Mouse (Mus musculus) left cerebral cortex, postnatal 25 days (tissue): Measurements from ENCODE around the gene Gh. TPM values are rescaled to one million over a fixed set of nuclear protein-coding genes. Genes with fewer than 3 reads are reported as not detected.

Experiments
- DNase-seq, 2 experiments: peaks; one replicate each; pipeline ENCODE4 v3.0.0; 2022; ENCODE audit warnings: low spot score in 2 of 2, mixed read lengths in 1 of 2
- intact Hi-C: fragments of 180-260 bp; cut with DNase I; formaldehyde crosslinking; loops from one replicate; pipeline ENCODE4 v1.15.1; 2025
- total RNA-seq, 2 experiments: library from RNA; stranded (reverse); gene quantifications; 2 replicates each; pipeline ENCODE4 v1.2.3; 2021

The Gh gene
- total RNA-seq, 2 experiments from 2014 or later, result not detected

DNA sequence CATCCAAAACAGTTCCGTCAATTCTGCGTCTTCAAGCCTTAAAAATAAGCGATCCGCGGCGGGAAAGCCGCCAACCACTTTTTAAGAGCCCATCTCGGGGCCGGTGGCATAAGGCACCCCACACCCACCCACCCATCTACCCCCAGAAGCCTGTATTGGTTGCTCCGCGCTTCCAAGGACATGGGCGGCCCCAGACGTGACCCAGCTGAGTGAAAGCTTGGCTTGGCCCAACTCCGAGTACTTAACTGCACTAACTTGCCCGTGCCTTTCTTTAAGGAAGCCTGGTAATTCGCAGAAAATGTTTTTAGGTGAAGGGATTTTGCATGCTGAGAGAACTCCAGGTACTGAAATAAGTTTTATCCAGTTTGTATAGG lies 28.4 kb downstream of the Gh start:
- DNase-seq, result no peak

DNA sequence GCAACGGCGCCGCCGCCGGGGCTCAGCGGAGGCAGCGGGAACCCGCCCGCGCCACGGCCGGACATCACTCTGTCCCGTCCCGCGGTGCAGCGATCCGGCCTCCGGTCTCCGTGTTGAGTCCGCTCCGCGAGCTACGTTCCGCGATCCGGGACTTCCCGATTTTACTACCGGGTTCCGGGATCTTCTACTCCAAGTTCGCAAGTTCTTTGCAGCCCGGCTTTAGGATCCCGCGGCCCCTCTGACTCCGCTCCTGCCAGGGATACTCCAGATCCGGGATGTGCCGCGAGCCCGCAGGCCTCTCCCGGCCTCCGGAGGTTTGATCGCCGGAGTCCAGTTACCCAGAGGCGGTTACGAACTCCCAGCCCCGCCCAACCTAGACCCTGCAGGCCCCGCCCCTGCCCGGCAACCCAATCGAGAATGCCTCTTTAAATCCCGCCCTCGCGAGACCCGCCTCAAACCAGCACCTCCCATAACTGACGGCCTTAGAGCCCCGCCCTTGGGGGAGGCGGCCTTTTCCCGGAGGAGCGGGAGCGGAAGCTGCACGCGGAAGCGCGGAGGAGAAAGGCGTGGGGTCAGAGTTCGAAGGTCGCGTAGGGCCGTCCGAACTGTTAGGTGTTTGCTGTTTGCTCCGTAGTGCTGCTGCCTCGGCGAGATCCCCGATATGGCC lies 28.9 kb downstream of the Gh start, which contains the start of gene Smarcd2:
TSS of gene Smarcd2 (minus strand) at position 329 of the 667 bp plus-strand sequence.
- intact Hi-C loops, result loop anchor here (2.0 kb wide), 1 partner anchor 16 kb away; the partner anchor contains the start of genes Ftsj3 and Psmc5
- DNase-seq, result peak; percentile 98 to 100

More for the DNA sequence above, 28.4 kb downstream of the Gh start:
- intact Hi-C loops, result loop anchor here (2.0 kb wide), 1 partner anchor 16 kb away; the partner anchor contains the start of genes Ftsj3 and Psmc5

GRCm38 (mm10) chr11:106271794-106272643 lies 29.6 kb downstream of the Gh start:
- peak in 1 of 2 experiments; percentile 42 for DNase-seq
- intact Hi-C loops, result loop anchor here (2.0 kb wide), 1 partner anchor 15 kb away; the partner anchor contains the start of genes Ftsj3 and Psmc5

- intact Hi-C loops, result no loop called here
- no peak for DNase-seq
Measured at GRCm38 (mm10) chr11:106271131-106271793, 30.4 kb downstream of the Gh start.

DNA sequence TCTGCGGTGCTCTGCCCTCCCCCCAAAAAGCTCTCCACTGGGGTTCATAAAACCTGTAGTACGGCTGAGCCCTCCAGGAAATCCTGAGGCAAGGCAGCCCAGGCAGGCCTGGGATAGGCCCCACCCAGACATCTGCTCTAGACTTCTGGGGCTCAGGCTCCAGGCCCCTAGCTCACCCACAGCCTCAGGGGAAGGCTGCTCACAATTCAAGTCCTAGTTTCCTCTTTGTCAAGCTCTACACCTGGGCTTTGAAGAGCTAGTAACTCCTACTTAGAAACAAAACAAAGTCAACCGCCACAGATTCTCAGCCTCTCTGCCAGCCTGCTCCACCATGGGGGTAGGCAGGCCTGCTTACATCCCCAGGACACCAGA lies 32.6 kb downstream of the Gh start:
- DNase-seq, result no peak
- intact Hi-C loops, result no loop called here

- peak; percentile 52 to 54 for DNase-seq
Measured at GRCm38 (mm10) chr11:106268326-106269059, 33.2 kb downstream of the Gh start.

GRCm38 (mm10) chr11:106267871-106268270 lies 33.8 kb downstream of the Gh start:
- DNase-seq, result no peak
- intact Hi-C loops, result no loop called here

More at GRCm38 (mm10) chr11:106268326-106269059, 33.2 kb downstream of the Gh start:
- intact Hi-C loops, result no loop called here

DNA sequence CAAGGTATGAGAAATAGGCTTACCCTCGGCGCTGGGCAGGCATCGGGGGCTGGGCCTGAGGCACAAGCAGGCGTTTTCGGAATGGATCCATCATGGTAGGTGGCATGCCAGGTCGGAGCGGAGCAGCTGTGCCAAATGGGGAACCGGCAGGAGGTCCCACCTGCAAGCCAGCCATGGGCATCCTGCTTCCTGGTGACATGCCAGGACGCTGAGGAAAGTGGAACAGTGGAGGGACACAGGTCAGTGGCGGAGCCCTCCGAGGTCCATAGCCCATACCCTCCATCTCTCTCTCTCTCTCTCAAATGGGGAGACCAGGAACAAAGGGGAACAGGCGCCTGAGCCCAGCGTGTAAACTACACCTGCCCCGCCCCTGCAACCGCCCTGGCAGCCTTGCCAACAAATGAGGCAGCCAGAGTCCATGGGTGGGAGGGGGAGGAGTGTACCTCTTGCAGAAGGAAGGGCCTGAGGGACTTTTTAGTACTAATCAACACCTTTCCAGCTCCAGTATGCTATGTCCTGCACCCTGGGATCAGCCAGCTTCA lies 34.3 kb downstream of the Gh start:
- DNase-seq, result no peak
- intact Hi-C loops, result no loop called here

DNA sequence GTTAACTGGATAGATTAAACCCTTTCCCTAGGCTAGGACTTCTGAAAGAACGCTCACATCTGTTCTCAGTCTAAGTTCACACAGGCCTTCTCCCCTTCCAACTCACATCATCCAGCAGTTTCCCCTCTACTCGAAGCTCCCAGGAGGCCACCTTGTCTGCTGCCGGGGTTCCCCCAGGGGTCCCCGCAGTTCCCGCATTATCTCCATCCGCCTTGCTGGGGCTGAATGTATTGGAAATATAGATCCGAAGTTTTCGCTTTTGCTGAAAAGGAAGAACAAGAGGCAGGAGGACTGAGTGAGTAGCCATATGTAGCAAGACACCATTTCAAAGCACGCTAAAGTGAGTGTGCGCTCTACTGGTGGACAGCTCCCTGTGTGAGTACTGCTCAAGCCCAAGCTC lies 35.2 kb downstream of the Gh start:
- no peak for DNase-seq
- intact Hi-C loops, result no loop called here

GRCm38 (mm10) chr11:106265570-106265969 lies 36.1 kb downstream of the Gh start:
- intact Hi-C loops, result no loop called here
- no peak for DNase-seq

- DNase-seq, result no peak
- intact Hi-C loops, result no loop called here
Measured at GRCm38 (mm10) chr11:106264988-106265387, 36.7 kb downstream of the Gh start.

- intact Hi-C loops, result no loop called here
- DNase-seq, result no peak
Measured at GRCm38 (mm10) chr11:106263963-106264362, 37.7 kb downstream of the Gh start.

DNA sequence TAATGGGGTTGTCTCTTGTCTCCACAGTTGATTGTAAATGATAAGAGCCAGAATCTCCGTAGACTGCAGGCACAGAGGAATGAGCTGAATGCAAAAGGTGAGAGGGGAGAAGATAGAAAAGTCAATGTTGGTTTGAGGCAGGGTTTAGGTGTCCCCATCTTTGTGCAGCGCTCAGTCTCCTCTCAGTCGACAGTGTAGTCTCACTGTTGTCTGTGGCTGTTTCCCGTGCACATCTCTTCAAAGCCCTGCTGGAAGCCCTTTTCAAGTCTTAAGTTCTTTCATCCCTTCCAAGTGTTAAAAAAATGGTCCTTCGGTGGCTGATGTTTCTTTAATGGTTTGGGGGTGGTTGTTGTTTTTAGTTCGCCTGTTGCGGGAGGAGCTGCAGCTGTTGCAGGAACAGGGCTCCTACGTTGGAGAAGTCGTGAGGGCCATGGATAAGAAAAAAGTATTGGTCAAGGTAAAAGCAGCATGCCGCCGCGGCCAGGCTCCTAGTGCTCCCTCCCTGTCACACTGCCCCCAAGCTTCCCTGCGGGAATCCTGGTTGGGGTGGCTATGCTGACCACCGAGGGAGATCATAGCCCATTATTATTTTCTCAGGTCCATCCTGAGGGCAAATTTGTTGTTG lies 40.7 kb downstream of the Gh start:
- no peak for DNase-seq

GRCm38 (mm10) chr11:106256775-106257174 lies 44.9 kb downstream of the Gh start:
- intact Hi-C loops, result loop anchor here (2.0 to 5.0 kb wide), 2 partner anchors 16 to 39 kb away; partner anchors contain the start of genes Ccdc47, Ddx42 and Smarcd2
- peak in 1 of 2 experiments; percentile 38 for DNase-seq

More for the DNA sequence above, 40.7 kb downstream of the Gh start:
- intact Hi-C loops, result no loop called here

DNA sequence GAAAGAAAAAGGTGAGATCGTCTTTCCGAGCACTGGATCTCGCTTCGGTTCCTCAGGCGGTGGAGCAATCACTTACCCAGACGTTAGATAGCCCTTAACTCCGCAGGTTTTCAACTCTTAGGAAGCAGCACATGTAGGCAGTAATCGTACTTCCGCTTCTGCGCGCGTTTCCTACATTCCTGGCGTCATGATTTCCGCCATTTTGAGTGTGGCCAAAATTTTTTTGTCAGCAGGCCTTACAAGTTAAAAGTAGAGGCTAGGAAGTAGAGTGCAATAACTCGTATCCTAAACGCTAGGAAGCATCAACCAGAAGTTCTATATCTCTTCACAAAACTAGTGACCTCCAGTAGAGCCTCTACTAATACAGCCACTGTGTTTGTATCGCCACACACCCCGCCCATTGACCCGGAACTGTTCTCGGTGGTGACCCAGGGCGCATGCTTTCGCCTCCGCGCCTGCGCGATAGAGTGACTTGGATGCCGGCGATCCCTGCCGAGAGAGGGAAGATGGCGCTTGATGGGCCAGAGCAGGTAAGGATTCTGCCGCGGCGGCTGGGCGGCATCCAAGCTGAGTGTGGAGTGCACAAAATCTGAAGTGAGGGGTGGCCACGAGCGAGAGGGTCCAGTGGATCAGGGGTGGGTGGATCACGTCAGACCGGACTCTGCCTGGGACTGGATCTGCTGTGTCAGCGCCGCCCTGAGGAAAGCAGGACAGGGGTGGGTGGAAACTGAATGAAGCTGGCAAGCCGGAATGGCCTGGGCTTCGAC lies 45.8 kb downstream of the Gh start, which contains the start of the genes Ftsj3 and Psmc5:
TSS of gene Ftsj3 (minus strand) at position 395 of the 767 bp plus-strand sequence.
TSS of gene Psmc5 (plus strand) at position 470 of the 767 bp plus-strand sequence.
- peak; percentile 98 to 99 for DNase-seq
- intact Hi-C loops, result loop anchor here (2.0 to 5.0 kb wide), 2 partner anchors 17 to 39 kb away; partner anchors contain the start of genes Ccdc47, Ddx42 and Smarcd2

DNA sequence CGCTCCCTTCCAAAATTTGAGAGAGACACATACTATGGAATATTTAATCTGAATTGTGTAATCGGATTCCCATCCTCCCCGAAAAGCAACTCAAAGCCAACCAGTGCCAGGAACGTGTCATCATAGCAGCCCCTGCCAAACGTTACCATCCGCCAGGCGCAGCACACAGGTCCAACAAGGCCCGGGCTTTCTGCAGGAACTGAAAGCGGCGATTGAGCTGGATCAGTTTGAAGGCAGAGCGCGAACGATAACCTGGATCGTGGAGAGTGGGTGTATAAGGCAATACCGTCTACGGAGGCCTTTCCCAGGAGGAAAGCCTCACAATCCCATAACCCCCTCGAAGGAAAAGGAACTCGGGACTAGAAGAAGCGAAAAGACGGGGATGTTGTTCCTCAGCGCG lies 46.5 kb downstream of the Gh start:
- intact Hi-C loops, result loop anchor here (5.0 kb wide), 1 partner anchor 38 kb away; the partner anchor contains the start of genes Ccdc47 and Ddx42
- DNase-seq, result peak in 1 of 2 experiments; percentile 25

DNA sequence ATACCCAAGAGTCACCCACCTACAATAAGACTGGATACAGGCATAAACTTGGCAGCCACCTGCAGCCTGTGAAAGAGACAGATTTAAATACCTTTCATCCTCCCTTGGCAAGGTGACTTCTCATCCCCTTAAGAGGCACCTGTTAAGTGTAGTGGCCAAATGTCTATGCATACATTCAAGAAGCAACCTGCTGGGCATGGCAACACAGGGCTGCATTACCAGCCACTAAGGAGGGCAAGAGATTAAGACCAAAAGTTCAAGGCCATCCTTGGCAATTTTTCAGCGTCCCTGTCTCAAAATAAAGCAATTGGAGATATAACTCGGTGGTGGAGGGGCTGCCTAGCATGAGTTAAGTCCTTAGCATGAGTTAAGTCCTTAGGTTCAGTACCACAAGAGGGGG lies 46.9 kb downstream of the Gh start:
- DNase-seq, result no peak
- intact Hi-C loops, result loop anchor here (5.0 kb wide), 1 partner anchor 37 kb away; the partner anchor contains the start of genes Ccdc47 and Ddx42
